Mouse (Mus musculus) kidney, postnatal 14 days (tissue): ENCODE measurements around the gene Aspg.

Source experiments
- DNase-seq: peaks from one replicate; pipeline ENCODE4 v3.0.0; 2022; ENCODE audit warnings: mixed read lengths

Aspg gene

DNA sequence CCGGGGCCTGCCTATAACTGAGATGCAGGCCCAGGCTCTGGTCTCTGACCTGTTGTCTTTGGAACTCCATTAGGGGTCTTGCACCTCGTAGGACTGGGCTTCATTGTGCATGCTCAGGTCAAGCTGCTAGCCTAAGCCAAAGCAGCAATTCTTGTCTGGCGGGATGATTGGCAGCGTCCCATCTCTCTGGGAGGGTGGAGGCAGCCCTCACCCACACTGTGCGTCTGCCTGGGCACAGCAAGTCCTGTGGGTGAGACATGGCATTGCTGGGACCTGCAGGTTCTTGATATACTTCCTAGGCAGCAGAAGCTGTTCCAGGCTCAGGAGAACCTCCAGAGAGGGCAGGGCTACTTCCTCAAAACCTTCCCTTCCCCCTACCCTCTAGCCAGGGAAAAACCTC is 10.5 kb downstream of the Aspg start:
- DNase-seq = no peak

DNA sequence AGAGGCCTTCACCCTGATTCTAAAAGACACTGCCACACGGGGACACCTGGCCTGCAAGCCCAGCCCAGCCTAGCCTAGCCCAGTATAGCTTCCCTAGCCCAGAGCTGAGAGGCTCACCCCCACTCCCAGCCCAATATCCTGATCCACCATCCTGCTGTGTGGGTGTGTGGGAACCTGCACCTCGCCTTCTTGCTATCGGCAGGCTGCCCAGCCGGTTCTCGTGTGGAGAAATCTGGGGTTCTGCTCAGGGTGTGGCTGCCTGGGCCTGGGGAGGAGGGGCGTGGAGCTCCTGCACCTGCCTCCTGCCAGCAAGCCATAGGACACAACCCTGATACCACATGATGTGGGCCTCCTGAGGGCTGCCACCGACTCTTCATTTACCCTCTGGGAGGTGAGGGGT is 11.2 kb downstream of the Aspg start:
- DNase-seq = no peak

DNA sequence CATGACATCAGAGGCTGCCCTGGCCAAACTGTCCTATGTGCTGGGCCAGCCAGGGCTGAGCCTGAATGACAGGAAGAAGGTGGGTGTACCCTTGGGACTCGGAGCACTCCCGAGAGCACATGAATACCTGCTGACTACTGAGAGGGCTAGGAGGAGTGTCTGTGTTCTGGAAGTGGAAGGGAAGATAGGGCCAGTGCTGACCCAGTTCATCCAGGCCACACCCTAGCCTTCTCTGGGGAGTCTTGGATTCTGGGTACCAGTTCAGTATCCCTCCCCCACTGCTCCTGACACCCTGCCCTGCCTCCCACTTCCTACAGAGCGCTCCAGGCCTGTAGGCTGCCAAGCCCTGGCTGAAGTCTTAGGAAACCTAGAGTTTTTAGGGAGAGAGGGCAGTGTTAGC is 14.7 kb downstream of the Aspg start:
- DNase-seq = no peak

DNA sequence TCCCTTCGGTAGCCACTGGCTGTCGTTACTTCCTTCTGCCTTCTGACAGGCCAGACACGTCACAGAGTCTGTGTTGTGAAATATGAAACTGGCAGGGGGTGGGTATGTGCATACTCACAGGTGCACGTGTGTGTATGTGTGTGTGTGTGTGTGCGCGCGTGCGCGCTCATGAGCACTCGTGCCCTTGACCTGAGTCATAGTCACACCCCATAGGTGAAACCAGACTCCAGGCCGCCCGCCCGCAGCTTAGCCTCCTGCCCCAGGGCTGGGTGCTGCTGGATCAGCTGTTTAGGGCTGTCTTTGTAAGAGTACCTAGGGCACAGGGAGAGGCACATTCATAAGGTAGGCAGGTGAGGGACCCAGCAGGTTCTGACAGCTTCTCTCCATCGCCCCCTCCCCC is 19.4 kb downstream of the Aspg start:
- peak; percentile 48 for DNase-seq

DNA sequence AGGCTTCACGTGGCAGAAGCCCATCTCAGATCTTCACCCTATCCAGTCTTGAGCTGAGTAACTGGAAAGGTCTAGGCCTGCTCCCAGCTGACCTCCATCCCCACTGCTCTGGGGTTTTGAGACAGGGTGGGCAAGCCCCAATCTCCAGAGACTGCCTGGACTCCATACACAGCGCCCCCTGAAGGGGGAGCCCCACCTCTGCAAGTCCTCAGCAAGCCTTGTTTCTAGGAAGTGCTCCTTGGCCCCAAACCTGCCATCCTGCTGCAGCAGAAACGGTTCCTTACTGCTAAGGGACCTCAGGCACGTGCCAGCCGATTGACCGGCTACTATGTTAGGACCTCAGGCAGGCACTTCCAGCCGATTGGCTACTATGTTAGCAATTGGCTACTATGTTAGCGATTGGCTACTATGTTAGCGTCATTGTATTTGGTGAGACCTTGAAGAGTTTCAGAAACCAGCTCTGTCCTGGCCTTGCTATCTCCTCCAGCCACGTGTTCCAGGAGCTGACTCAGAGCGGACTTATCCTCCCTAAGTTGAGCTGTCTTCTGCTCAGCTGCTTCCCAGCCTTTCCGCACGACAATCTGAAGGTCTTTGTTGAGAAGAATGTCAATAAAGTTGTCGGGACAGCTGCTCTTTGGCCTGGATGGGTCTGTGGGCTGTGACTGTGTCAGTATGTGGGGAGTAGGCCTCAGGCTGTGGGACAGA is 20.6 kb downstream of the Aspg start:
- DNase-seq = no peak

DNA sequence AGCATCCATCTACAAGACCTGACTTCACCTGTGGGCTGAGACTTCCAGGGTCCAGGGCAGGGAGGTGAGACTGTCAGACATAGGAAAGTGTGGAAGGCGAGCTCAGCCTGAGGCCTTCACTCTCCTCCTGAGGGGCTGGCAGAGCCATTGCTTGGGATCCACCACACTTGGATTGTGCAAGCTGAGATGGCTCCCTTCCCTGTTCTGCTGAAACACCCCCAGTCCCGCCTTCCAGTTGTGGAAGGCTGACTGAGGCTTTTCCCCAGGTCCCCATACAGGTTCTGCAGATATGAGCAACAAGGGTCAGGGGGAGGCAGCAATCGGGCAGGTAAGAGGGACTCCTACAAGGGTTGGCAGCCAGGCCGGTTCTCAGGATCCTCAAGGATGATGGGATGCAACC is 22.0 kb downstream of the Aspg start:
- no peak for DNase-seq

DNA sequence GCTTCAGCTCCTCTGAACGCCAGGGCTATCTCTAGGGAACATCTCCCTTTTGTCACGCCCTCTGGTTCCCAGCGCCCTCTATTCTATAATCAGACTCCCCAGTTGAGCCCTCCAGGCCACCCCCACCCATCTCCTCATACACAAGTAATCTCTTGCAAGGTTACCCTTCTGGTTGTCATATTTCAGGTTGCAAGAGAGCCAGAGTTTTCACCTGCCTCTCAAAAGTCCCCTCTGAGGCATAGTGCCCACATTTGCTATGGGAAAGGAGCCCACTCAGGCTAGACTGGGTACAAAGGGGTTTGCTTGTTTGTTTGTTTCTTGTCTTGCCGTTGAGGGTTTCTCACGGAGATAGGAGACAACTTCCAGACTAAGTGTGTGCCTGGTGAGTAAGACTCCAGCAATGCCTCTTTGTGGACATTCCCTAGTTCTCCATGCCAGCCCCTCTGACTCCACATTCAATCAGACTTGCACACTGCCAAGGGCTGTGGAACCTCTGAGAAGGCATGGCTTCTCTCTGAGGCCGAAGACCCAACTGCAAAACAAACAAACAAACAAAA is 22.9 kb downstream of the Aspg start:
- DNase-seq = no peak

DNA sequence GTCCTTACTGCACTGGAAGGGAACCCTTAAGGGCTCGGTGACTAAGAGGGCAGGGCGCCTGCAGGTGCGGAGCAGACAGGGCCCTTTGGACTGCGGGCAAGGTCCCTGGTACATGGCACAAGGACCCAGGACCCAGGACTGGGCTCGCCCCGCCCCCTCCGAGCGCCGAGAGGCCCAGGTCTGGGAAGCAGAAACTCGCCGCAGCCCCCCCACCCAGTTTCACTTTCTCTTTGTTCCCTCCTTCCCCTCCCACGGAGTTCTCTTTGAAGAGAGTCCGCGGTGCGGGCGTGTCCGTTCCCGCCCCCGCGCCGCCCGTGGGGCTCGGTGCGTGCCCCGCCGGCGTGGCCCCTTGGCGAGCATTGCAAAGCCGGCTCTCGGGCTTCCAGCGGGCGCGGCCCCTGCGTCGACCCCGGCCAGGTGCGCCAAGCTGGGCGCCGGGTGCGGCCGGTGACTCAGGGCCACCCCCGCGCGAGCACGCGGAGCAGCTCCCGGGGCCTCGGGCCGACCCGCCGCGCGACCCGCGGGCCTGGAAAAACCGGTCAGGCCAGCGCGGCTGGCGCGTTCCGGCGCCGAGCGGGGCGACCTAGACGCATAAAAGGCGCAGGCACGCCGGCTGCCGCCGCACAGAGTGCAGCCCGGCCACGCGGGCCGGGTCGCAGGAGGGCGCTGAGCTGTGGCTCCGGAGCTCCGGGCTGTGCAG is 23.8 kb downstream of the Aspg start:
- peak; percentile 91 for DNase-seq

DNA sequence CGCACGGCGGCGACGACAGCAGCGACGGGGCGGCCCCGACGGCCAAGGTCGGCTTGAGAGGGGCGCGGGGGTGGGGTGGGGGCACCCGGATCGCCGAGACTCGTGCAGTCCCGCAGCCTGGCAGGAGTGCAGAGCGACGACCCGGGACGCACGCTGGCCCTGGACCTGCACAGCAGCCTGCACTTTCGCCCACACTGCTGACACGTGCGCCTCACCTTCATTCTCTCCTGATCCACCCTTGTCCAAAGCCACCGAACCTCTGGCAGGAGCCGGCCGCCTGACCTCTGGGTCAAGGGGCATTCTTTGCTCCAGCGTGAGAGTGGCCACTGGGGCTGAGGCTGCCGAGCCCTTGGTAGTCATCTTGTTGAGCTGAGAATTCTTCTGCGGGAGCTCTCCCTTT is 24.5 kb downstream of the Aspg start:
- peak; percentile 68 for DNase-seq

DNA sequence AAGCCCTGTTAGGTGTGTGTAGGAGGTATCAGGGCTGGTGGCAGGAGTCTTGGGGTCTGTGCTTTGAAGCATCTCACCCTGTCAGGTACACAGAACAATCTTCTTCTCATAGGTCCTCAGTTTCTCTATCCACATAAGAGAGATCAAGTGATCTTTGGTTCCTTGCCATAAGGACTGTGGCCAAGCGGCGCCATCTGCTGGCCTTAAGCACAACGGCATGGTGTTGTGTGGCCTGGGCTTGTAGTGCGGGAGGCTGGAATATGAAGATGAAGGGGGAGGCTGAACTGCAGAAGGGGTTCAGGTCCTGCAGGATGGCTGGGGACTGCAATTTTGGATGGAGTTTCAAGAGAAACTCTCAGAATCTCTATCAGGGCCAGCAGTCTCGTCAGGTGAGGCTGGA is 33.8 kb downstream of the Aspg start:
- DNase-seq = peak; percentile 64

DNA sequence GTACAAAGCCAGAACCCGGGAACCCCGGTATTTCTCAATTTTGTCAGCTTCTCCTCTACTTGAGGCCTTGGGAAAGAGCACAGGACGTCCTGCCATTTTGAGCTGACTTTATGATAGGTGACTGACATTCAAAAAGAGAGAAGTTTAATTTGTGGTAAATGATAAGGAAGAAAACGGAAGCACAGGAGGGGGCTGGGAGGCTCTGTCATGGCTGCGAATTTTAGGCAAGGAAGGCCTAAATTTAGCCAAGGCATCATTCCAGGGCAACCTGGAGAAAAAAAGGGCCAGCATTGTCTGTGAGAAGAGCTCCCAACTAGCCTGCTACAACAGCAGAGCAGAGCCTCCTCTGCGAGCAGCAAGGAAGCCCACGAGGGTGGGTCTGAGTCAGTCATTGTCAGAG is 34.3 kb downstream of the Aspg start:
- DNase-seq = no peak

DNA sequence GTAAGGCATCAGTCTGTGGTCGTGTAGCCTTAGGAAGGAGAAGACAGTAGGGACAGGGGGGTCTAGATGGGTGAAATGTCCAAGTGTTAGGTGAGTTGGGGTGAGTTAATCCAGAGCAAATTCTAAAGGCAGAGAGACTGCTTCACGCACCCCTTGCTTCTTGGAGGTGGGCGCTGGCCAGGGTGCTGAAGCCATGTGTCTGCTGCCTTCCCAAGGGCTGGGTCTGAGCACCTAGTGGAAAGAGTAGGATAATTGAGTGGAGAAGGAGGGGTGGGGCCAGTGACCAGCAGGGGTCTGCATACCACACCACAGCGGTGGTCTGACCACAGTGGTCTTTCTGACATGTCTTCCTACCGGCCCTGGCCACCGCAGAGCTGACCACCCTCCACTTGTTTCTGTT is 34.8 kb downstream of the Aspg start:
- peak; percentile 78 for DNase-seq

DNA sequence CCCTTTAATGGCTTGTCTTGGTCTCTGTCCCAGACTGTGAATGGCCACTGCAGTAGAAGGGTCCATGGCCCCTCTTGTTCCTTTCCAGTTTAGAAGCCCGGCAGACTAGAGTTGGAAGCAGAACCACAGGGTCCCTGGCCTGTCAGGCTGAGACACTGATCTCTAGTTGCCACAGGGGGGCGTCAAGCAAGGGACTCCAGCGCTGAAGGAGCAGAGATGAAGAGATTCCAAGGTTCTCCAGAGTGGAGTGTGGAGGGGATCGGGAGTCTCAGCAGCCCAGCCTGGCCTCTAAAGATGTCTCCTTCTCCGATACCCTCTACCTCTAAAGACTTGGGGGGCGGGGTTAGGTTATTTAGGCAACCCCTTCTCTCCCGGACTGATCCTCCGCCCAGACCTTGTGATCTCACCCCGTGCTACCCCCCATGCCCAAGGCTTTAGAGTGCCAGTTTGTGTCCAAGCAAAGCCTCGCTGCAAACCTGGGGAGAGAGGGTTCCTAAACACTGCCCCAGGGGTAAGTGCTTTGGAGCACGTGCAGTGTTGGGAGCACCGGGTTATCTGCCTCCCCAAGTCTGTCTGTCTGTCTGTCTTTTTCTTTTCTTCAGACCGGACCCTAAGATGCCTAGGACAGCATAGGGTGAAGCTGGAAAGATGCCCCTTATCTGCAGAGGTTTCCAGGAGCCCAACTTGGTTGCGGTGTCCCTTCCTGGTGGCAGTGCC is 36.8 kb downstream of the Aspg start:
- no peak for DNase-seq

DNA sequence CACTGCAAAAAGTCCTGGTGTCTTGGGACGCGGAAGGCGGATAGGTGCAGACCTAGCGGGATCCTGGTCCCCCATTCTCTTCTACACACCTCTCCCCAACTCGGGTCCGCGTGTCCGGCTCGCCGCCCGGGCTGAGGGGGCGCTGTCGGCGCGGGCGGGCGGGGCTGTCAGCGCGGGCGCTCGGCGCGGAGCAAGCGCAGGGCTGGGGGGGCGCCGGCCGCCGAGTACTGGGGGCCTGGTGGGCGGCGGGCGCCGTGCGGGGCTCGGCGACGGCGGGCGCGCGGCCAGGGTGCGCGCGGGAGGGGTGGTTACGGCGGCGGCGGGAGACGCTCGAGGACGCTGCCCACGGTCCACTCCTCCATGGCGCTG is 37.3 kb downstream of the Aspg start:
- no peak for DNase-seq

DNA sequence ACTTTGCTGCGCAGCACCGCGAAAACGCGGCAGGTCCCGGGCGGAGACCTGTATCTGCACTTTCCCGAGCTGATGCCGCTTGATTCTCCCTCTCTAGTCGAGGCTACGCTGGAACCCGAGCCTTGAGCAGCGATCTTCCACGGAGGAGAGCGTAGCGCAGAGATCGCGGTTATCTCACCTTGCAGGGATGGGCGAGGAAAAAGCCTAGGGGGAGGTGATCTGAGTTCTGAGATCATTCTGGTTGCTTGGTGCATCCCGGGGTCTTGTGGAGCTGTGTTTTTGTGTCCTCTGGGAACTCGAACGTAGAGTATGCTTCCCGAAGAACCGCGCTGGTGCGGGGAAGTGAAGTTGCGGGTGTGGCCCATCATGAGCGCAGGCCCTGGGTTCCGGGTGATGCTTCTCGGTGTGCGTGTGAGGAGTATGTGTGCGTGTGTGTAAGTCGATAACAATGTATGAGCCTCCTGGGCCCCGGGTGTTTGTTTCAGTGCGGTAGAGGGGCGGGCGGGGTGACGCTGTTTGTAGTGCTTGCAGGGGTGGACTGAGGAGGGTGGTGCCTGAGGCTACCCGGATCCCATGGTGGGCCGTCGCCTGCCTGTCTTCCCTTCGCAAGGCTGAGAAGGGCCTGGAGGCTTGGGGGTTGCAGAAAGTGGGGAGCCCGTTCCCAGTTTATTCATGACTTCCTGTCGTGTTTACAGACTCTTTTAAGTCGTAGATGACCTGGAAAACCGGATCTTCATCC is 38.1 kb downstream of the Aspg start:
- DNase-seq = no peak

DNA sequence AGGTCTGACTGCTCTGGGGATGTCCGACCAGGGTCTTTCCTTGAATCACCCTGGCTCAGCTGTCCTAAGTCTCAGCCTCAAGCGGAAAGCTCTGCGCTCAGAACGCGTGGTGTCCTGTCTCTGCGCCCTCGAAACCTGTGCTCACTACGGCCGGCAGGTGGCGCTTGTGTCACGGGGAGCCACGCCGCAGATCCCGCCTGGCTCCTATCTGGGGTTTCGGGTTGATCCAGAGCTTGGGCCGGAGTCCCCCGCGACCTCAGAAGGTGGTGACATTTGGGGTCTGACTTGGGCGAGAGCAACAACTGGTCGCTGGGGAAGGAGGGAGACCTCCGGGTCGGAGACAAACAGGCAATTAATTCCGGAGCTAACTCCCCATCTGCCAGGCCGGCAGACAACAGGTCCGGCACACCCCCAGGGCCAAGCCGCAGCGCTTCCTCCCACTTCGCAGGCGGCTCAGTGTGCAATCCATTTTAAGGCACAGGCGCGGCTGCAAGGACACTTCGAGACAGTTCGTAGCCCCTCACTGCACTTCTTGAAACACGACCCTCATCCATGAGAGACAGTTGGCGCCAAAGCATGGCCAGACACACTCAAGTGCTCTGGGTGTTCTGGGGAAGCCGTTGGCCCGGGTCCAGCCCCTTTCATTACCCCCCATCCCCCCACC is 38.9 kb downstream of the Aspg start:
- DNase-seq = peak; percentile 89

DNA sequence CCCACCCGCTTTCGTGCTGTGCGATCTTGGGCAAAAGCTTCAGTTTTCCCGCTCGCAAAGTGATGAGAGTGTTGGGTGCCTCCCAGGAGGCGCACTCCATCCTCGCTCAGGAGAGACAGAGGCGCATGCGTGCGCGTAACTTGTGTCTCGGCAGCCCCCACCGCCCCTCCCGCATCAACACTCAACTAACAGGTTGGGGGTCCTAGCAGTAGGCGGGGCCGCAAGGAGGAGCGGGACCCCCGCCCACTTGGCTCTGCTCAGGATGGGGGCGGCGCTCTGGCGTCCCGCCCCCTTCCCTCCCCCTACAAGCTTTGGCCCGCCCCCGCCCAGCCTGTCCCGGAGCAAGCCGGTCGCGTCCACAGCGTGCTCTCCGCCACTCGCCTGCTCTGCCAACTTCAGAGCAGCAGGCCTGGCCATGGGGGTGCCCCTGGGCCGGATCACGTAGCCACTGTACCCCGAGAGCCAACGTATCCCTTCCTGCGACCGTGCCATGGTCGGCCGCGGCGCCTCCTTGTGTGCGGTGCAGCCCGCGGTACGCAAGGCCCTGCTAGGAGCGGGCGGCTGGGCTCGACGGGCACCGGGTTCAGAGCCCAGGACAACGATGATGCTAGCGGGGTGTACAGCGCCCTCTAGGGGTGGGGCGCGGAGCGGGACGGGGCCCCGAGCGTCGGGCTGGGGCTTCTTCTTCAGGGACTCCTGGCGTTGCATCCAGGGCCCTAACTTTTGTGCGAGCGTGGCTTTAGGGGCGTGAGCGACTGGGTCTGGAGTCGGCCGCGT is 39.6 kb downstream of the Aspg start, which contains the start of gene Kif26a:
Gene Kif26a (plus strand): TSS at position 334 of the 777 bp plus-strand sequence.
- peak; percentile 78 for DNase-seq

DNA sequence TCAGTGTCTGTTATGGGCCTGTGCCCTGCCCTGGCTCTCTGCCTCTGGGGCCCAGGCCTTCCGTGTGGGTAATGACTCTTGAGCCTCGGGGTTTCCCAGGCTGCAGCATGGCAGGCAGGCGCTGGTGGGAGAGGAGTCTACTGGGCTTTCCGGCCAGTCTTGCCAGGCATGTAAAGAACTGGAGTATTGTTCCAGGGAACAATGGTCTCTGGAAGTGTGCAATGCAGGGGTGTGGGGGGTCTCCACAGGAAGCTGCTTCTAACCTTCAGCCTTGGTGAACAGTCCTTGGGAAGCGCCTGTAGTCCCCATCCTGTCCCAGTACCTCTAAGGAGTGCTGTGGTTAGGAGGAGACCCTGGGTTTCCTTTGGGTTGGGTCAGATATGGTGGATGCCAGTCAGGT is 40.9 kb downstream of the Aspg start:
- peak; percentile 36 for DNase-seq

DNA sequence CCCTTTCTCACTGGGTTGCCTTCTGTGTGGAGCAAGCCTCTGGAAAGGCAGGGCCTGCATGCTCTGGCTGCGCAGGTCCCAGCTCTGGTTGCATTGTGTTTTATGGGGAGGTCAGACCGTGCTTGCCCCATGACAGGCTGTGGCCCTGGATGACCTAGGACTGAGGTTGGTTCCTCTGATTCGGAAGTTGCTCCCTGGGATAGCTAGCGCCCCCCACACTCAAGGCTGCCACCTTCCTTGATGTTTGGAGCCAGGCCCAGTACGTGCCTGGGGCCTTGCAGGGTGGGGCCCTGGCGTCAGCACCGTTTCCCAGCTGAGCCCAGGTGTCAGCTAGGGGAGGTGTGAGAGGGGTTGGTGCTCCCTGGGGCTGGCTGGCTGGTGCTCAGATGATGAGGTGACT is 43.5 kb downstream of the Aspg start:
- no peak for DNase-seq

DNA sequence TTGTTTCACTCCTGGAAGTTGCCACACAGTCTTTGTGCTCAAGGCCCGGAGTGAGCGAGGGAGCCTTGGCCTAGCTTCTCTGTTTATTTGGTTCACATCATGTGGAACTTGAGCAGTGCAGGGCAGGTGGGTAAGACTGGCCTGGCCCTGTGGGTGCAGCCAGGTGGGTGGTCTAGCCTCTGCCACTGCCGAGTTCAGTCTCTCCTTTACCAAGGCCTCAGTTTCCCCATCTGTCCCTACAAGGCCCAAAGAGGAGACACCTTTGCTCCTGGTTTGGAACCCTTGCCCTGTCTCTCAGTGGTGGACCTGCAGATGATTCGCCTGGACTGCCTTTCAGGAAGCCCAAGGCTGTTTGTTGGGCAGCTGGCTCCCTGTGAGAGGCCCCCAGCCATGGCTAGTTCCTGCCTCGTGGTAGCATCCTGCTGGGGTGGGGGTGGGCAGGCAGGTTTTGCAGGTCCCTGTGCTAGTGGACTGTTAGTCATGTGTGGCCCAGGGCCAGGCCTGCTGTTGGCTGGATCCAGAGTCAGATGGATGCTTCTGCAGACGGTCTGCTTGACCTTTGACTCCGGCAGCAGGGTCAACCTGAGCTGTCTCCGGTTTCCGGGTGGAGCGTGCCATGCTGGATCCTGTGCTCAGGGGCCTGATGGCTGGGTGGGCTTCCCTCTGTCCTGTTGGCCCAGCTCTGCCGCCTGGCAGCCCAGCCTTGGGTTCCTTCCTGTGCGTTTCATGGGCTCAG is 44.9 kb downstream of the Aspg start:
- DNase-seq = peak; percentile 89

DNA sequence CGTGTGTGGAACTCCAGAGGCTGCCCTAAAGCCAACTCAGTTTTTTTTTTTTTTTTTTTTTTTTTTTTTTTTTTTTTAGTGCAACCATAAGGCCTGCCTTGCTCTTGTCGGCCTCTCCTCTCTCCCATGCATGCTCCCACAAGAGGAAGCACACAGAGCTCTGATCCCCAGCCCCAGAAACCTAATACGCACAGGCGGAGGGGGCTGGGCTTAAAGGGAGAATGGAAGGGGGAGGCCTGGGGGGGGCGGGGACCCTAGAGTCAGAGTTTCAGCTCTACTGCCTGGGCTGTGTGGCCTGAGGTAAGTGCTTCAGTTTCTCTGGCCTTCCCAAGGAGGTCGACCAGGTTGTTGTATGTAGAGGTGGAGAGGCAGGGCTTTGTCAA is 45.5 kb downstream of the Aspg start:
- no peak for DNase-seq
